In the genomic region with DNA sequence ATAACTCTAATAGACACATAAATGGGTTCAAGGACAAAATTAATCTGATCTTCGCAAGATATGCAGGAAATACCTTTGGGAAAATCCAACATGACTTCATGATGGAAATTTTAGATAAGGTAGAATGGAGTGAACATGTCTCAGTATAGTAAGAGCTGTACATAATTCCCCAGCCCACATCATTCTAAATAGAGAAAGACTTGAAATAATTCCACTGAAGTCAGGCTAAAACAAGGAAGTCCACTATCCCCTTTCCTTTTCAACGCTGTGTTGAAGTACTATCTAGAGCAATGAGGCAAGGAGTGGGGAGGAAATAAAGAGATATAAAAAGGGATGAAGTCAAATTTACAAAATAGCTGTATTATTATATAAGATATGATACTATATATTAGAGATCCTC, we compare ENCODE assay signal across 12 mouse cellular contexts.
"Had no signal": no experiment of that assay in that cellular context is flagged by ENCODE, and none has a peak within 500 bp of the region (broad histone marks: within the 10 kb centered on the region; RNA-seq: fewer than 3 reads in every experiment).

No protein-coding gene starts in this region.

- DNase-seq: retina, postnatal 1 day; right cerebral cortex, adult 18-20 months; right cerebral cortex, postnatal 14 days; right cerebral cortex, postnatal 25 days; right cerebral cortex, postnatal 4 days; spleen, adult 18-20 months; thymus, adult 18-20 months; thymus, adult 2 months; thymus, postnatal 14 days; thymus, postnatal 25 days; thymus, postnatal 36 days; thymus, postnatal 4 days had no signal
